Mouse (Mus musculus) 3T3-L1 (cell line): ENCODE data around the gene Fbxo42.
A peak's percentile ranks its signal among the peaks of the same experiment; 100 is the strongest.

ENCODE experiments used
- DNase-seq: peaks from one replicate; pipeline ENCODE4 v3.0.0-alpha.2; 2015; ENCODE audit warnings: low read depth, low spot score

Gene Fbxo42

DNA sequence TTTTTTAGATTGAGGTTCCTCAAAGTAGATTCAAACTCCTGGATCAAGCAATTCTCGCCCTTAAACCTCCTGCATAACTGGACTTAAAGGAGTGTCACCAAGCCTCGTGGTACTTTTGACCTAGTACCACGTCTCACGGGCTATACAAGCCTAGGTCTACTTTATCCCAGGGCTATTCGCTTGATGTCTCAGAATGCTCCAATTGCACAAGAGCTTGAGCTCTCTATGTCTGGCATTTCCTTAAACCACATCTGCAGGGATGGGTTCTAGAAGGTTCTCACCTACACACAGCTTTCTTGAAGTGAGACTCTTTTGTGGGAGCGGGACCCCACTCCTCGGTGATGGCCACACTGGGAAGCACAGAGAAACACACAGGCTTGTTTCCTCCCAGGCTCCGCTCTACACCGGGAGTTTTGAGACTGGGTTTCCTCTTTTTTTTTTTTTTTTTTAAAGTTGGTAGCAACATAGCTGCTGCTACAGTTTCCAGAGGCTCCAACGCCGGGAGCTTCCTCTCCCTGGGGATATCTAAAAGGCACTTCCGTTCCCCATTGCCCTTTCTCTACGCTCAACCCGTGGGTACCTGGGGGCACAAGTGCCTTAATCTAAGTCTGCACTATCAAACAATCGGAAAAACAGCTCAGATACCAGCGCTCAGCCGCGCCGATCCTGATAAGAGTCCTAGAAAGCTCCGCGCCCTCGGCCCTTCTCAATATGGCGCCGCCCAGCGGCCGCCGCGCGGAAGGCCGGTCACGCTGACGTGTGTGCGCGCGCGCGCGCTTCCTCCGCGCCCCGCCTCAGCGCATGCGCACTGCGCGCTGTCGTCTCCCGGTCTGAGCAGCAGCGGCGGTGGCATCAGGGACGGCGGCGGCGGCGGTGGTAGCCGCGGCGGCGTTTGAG lies at the start of gene Fbxo42:
Gene Fbxo42, plus strand, starts transcription at position 802 of the 897 bp plus-strand sequence.
- DNase-seq = peak; percentile 84

GRCm38 (mm10) chr4:141098935-141099334 lies 48.8 kb upstream of the Fbxo42 start:
- no peak for DNase-seq

GRCm38 (mm10) chr4:141099956-141100355 lies 47.8 kb upstream of the Fbxo42 start:
- DNase-seq = no peak

DNA sequence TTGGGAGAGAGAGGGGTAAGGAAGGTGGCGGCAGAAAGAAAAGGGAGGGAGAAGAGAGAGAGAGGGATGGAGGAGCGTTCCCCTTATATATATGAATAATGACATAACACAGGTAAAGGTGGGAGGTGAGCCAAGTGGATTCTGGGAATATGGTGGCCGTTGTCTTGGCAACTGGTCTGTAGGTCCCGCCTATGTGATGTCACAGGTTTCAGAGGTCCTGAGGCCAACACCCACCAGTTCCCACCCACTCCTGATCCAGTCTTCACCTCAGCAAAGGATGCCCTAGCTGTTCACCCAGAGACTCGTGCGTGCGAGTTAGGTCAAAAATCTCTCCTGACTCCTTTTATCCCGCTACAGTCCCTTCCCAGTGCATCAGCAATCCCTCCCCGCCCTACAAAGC lies 46.4 kb upstream of the Fbxo42 start:
- no peak for DNase-seq

- peak; percentile 63 for DNase-seq
Measured at GRCm38 (mm10) chr4:141101855-141102254, 45.9 kb upstream of the Fbxo42 start.

GRCm38 (mm10) chr4:141106526-141107183 lies 41.1 kb upstream of the Fbxo42 start:
- no peak for DNase-seq

DNA sequence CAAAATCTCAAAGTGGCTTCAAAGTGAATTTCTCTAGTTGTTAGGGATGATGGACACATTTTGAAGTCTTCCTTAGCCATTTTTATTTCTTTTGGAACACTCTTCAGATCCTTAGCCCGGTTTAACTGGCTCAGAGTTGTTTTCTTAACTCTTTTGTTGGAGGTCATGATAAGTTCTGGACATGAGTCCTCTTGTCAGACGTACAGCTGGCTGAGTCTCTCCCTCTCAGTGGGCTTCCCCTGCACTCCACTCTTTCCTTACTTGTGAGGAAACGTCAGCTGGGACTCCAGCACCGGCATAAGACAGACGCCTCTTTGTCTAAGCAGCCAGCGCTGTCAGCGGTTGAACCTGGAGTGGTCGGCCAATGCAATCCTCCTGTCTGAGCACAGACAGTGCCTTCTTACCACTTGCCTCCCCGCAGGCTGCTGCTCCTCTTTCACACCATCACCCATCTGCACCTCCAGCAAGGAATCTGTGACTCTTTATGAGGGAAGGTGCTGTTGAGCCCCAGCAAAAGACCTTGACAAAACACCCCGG lies 39.4 kb upstream of the Fbxo42 start:
- DNase-seq = no peak

DNA sequence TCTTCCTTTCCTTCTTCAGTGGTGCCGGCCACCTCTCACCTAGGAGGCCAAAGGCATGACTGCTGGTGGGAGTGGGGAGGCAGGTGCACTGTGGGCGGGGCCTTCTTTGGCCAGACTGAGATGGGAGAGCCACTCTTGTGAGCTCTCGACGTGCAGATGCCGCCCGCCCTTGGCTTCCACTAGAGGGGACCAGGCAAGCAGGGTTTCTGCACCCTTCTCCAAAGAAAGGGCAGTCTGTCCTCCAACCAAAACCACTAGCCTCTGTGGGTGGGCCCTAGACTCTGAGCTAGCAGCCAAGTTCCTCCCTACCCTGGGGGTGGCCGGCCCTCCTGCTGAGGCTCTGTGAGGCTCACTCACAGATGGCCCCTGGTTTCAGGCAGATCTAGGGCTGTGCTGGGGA lies 33.9 kb upstream of the Fbxo42 start:
- DNase-seq = no peak

DNA sequence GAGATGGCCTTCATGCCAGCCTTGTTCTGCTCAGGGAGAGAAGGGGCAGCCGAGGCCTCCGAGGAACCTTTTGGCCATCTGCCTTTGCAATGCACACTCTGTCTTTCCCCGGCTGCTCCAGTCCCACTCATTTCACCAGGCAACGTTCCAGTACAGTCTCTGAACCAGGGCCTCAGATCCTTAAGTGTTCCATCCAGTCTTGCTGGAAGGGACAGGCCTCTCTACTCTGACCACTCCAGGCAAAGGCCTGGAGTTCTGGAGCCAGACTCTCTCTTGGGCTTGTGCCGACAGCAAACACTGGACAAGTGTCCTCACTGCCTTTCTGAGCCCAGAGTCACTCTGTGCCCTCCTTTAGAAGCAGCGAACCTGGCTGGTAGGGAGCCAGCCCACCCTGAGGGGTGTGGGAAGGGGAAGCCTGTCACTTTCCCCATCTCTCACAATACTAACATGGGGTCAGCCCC lies 33.2 kb upstream of the Fbxo42 start:
- DNase-seq = no peak

DNA sequence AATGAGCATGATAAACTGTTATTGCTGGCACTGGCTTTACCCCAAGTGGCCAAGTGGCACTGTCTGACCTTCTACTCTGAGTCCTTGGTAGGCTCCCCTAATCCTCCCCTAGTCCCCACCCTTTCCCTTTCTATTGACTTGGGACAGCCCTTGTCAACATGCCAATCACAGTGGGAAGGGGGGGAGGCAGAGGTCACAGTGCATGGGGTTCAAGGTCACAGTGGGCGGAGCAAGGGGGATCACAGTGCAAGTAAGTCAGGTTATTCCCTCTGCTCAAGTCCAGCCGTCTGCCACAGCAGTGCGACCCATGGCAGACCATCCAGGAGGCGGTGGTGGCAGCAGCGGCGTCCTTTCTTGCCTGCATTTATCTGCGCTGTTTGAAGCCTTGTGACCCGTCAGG lies 32.3 kb upstream of the Fbxo42 start:
- DNase-seq = no peak

- DNase-seq = no peak
Measured at GRCm38 (mm10) chr4:141118691-141119090, 29.0 kb upstream of the Fbxo42 start.

DNA sequence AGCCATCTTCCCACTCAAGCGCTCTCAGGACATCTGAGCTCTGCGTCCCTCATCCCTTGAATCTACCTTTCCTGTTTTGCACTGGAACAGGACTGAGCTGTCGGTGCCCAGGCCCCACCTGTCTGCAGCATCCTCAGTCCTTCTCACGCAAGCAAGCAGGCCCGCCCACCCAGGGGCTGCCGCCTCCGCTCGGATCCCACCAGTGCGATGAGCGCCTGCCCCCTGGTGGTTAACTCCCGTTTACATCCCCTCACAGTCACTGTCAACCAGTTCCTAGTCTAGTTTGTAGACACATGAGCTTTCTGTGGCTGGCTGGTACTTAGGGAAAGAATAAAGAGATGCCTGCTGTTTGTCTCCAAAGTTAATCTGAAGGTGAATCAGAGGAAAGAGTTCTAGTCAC lies 27.0 kb upstream of the Fbxo42 start:
- DNase-seq = no peak

DNA sequence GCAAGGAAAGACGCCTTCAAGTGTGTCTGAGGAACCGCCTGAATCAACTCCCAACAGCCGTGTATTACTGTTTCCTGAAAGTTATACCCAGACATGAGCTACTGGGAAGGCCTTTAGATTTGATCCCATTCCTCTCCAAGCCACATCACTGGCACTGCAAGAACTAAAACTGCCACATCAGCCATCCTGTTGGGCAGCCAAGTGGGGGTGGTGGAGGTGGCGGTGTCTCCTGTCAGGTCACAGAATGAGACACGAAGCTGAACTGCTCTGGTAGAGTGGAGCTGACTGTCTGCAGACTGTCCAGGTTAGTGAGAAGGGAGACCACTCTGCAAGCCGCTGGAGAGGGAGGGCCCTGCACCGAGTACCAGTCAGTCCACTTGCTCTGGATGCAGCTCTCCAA lies 25.1 kb upstream of the Fbxo42 start:
- no peak for DNase-seq

DNA sequence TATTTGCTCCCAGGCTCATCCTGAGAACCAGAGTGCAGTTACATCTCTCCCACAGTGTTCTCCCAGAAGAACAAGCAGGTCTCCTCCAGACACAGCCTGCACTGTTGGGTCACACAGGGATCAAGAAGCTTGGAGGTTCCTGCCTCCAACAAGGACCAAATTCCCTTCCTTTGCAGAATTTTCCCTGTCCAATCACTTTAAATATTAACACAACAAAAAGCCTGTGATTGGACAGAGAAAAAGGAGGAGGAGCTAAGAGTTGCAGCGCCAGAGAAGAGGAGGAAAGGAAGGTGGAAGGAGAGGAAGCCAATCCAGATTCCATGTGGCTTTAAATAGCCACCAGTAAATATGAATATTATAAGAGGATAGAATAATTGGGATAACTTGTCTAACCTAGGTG lies 24.6 kb upstream of the Fbxo42 start:
- DNase-seq = no peak

GRCm38 (mm10) chr4:141129190-141129710 lies 18.5 kb upstream of the Fbxo42 start:
- no peak for DNase-seq

DNA sequence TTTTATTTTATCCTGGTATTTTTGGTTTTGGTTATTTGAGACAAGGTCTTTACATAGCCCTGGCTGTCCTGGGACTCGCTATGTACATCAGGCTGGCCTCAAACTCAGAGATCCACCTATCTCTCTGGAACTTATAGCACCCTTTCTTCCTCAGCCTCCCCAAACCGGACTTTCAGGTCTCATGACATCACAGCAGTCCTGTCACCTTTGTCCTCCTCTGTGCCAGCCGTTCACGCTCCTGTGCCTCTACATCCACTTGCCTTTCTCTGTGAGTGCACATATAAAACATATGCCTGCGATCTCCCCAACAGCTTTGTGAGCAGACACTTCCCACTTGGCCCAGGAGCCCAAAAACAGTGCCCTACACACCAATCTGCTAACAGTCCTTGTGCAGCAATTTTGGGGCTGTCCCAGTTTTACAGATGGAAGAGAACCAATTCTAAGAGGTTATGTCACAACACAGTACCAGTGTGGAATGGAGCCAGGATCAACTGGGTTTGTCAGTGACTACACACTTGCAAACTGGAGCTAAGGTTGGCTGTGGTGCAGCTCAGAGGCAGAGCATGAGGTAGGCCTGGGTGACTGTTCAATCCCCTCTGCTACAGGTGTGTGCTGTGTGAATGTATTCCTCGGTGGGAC lies 16.9 kb upstream of the Fbxo42 start:
- DNase-seq = peak; percentile 53

DNA sequence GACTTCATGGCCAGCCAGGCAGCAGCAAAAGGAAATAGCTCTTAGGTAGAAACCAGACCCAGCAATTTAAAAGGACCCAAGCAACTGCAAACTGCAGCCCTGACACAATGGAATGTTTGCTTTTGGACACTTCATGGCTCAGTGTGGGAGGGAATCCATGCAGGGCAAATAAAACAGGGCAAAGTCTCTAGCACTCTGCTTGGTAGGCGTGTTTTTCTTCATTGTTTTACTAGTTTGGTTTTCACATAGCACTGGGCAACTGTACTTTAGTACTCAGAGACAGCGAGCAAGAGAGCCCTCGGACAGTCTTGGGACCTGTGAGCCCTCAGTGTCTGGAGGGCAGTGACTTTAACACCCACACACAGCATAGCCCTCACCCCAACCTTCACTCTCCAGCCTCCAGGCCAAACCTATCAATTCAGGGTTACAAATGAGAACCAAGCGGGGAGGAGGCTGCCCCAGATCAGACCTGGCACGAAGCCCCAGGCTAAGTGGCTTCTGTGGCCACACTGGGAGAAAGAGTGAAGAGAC lies 16.1 kb upstream of the Fbxo42 start:
- no peak for DNase-seq

DNA sequence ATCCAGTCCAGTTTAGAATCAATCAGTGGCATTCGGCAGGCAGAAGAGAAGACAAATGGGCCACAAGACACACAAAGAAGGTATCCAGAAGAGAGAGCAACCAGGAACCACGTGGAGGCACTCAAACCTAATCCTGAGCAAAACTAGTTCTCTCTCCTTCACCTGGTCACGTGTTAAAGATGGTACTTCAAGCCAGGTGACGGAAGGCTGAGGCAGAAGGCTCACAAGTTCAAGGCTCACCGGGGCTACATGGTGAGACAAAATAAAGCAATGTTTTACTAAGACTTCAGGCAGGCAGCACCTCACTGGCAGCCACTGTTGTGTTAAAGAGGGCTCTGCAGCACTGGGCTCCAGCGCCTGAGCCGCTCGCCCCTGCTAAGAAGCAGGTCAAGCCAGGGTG lies 15.5 kb upstream of the Fbxo42 start:
- no peak for DNase-seq

DNA sequence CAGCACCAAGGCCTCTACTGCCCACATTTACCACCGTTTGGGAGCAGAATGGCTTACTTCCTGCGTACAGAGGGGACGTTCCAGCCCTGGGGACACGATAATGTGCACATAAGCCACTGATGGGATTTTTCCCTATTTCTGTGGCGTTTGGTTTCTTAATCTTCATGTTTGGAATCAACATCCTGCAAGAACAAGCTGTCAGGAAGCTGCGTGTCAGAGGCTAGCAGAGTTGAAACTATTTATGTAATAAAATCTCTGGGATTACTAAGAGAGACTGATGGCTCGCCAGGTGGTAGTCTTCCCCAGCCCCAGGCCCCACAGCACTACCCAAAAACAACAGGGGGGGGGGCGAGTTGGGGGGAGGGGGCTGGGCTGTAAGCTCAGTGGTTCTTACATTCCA lies 14.5 kb upstream of the Fbxo42 start:
- DNase-seq = no peak

DNA sequence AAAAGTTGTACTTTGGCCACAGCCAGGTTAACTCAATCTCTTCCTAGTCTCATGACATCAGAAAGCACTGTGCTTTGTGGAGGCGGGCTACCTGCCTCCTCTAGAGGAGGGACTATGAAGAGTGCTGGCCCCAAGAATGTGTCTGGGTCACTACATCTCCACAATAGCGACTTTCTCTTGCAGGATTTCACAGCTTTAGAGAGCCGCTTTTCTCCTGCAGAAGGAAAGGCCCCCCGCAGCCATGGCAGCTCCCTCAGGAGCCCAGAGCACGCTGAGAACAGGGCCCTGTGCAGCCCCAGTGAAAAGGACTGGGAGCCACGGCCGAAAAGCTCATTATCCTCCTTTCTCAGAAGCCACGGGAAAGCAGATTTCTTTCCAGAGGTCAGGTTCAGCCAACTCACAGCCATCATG lies 13.7 kb upstream of the Fbxo42 start:
- no peak for DNase-seq

- no peak for DNase-seq
Measured at GRCm38 (mm10) chr4:141134751-141135530, 12.8 kb upstream of the Fbxo42 start.
